Comparison of ENCODE assay signal across 8 mouse cellular contexts in genomic region chr9:75409031-75409851, GRCm38 (mm10). TPM values are rescaled to one million over a fixed set of nuclear protein-coding genes. Genes with fewer than 3 reads are reported as not detected.
DNase-seq lines count a peak whose midpoint lies in the region; ATAC-seq lines count a peak whose summit lies in the region.

No protein-coding gene starts in this region.

- peak overlapping the region; percentile 84 for H3K4me2 ChIP-seq in intestine, embryonic 15.5 days (replicated peaks)
- H3K4me2 ChIP-seq in midbrain, embryonic 11.5 days, result peak overlapping the region; percentile 66

- WGBS in embryonic facial prominence, embryonic 10.5 days, result under 1% methylated on average over 87 of the region's 90 CpGs
- under 1% methylated on average over 87 of the region's 90 CpGs for WGBS in intestine, embryonic 15.5 days
- WGBS in limb, embryonic 10.5 days, result under 1% methylated on average over 90 of the region's 90 CpGs
- under 1% methylated on average over 81 of the region's 90 CpGs for WGBS in midbrain, embryonic 11.5 days

- peak; percentile 87 for ATAC-seq in intestine, embryonic 15.5 days
- peak; percentile 93 for ATAC-seq in midbrain, embryonic 11.5 days (ENCODE audit: low FRiP score)

- 0 out of 2 replicates have a peak, but pooled peaks cover 5% of the 10 kb centered on the region for H3K36me3 ChIP-seq in embryonic facial prominence, embryonic 10.5 days (replicated peaks)
- H3K36me3 ChIP-seq in intestine, embryonic 15.5 days, result no peaks in the 10 kb centered on the region
- no peaks in the 10 kb centered on the region for H3K36me3 ChIP-seq in limb, embryonic 10.5 days
- H3K36me3 ChIP-seq in midbrain, embryonic 11.5 days (ENCODE audit: control insufficient read depth, insufficient read depth, low read length), result no peaks in the 10 kb centered on the region

- peaks cover 59% of the 10 kb centered on the region for H3K4me1 ChIP-seq in embryonic facial prominence, embryonic 10.5 days
- H3K4me1 ChIP-seq in intestine, embryonic 15.5 days (replicated peaks), result peaks cover 9% of the 10 kb centered on the region; the same call in 1 of the 2 replicates
- peaks cover 55% of the 10 kb centered on the region for H3K4me1 ChIP-seq in limb, embryonic 10.5 days
- H3K4me1 ChIP-seq in midbrain, embryonic 11.5 days (ENCODE audit: control insufficient read depth, insufficient read depth, low read length), result peaks cover 19% of the 10 kb centered on the region

- peak overlapping the region; percentile 96 for H3K4me3 ChIP-seq in embryonic facial prominence, embryonic 10.5 days
- H3K4me3 ChIP-seq in intestine, embryonic 15.5 days (replicated peaks), result peak overlapping the region; percentile 71
- H3K4me3 ChIP-seq in limb, embryonic 10.5 days, result peak overlapping the region; percentile 95
- H3K4me3 ChIP-seq in midbrain, embryonic 11.5 days (ENCODE audit: low read depth, low read length), result peak overlapping the region; percentile 93

- no peaks in the 10 kb centered on the region for H3K27me3 ChIP-seq in embryonic facial prominence, embryonic 10.5 days (replicated peaks; ENCODE audit: low read depth, poor library complexity, severe bottlenecking)
- no peaks in the 10 kb centered on the region for H3K27me3 ChIP-seq in intestine, embryonic 15.5 days (replicated peaks)
- no peaks in the 10 kb centered on the region for H3K27me3 ChIP-seq in limb, embryonic 10.5 days (ENCODE audit: low read depth, poor library complexity, severe bottlenecking)
- H3K27me3 ChIP-seq in midbrain, embryonic 11.5 days (ENCODE audit: control insufficient read depth, insufficient read depth, low read length), result no peaks in the 10 kb centered on the region

- peak; percentile 77 for DNase-seq in adrenal gland, adult 8-10 months
- peak; percentile 78 for DNase-seq in embryonic facial prominence, embryonic 10.5 days (ENCODE audit: low spot score)
- DNase-seq in gastrocnemius, postnatal 36 days, result peak; percentile 58 to 75
- peak; percentile 79 for DNase-seq in limb, embryonic 10.5 days (ENCODE audit: low spot score)
- DNase-seq in midbrain, embryonic 11.5 days (ENCODE audit: low spot score, missing footprints), result peak; percentile 97
- peak; percentile 55 for DNase-seq in right cerebral cortex, postnatal 4 days
- peak; percentile 88 for DNase-seq in yolk sac, embryonic 10.5 days (ENCODE audit: low spot score)

- peak overlapping the region; percentile 91 for H3K9ac ChIP-seq in intestine, embryonic 15.5 days
- H3K9ac ChIP-seq in midbrain, embryonic 11.5 days (ENCODE audit: low read length), result peak overlapping the region; percentile 98

- H3K27ac ChIP-seq in embryonic facial prominence, embryonic 10.5 days (replicated peaks), result peak overlapping the region; percentile 99
- H3K27ac ChIP-seq in intestine, embryonic 15.5 days, result peak overlapping the region; percentile 99
- peak overlapping the region; percentile 99 for H3K27ac ChIP-seq in limb, embryonic 10.5 days
- H3K27ac ChIP-seq in midbrain, embryonic 11.5 days (ENCODE audit: low read depth, low read length), result peak overlapping the region; percentile 100

- intact Hi-C loops in gastrocnemius, postnatal 36 days (cut with DNase I), result no loop called here

- H3K9me3 ChIP-seq in embryonic facial prominence, embryonic 10.5 days, result no peaks in the 10 kb centered on the region
- H3K9me3 ChIP-seq in intestine, embryonic 15.5 days, result no peaks in the 10 kb centered on the region
- no peaks in the 10 kb centered on the region for H3K9me3 ChIP-seq in limb, embryonic 10.5 days (replicated peaks)
- H3K9me3 ChIP-seq in midbrain, embryonic 11.5 days (ENCODE audit: control insufficient read depth, low read length), result no peaks in the 10 kb centered on the region

RNA-seq across cellular contexts. Expression of gene Mapk6, which starts 0.6 kb away (rescaled TPM):
- total RNA-seq in adrenal gland, adult 8-10 months (2022), result 10 to 100 TPM; 31.4 to 49.5 (median 36.9) TPM
- polyA plus RNA-seq in embryonic facial prominence, embryonic 10.5 days (2016; fragmentation: Nextera tagmentation; extraction: Ambion mirVana), result 149 and 151 TPM in 2 replicates
- total RNA-seq in gastrocnemius, postnatal 36 days (2021), result 10 to 100 TPM; 24.9 to 28.4 TPM
- 47.2 and 55.5 TPM in 2 replicates for polyA plus RNA-seq in intestine, embryonic 15.5 days (2015; fragmentation: Nextera tagmentation; extraction: Ambion mirVana)
- 141 and 146 TPM in 2 replicates for polyA plus RNA-seq in limb, embryonic 10.5 days (2016; fragmentation: Nextera tagmentation; extraction: Ambion mirVana)
- 193 and 199 TPM in 2 replicates for polyA plus RNA-seq in midbrain, embryonic 11.5 days (2014; fragmentation: Nextera tagmentation; extraction: Ambion mirVana)

RNA-seq across cellular contexts. Expression of gene Leo1, which starts 32.1 kb away (rescaled TPM):
- 10 to 100 TPM; 20.7 to 25.8 (median 22.3) TPM for total RNA-seq in adrenal gland, adult 8-10 months (2022)
- polyA plus RNA-seq in embryonic facial prominence, embryonic 10.5 days (2016; fragmentation: Nextera tagmentation; extraction: Ambion mirVana), result 53.9 and 57.7 TPM in 2 replicates
- 10 to 100 TPM; 15.2 to 16.7 TPM for total RNA-seq in gastrocnemius, postnatal 36 days (2021)
- polyA plus RNA-seq in intestine, embryonic 15.5 days (2015; fragmentation: Nextera tagmentation; extraction: Ambion mirVana), result 32.5 and 35.2 TPM in 2 replicates
- 49.4 and 58.3 TPM in 2 replicates for polyA plus RNA-seq in limb, embryonic 10.5 days (2016; fragmentation: Nextera tagmentation; extraction: Ambion mirVana)
- polyA plus RNA-seq in midbrain, embryonic 11.5 days (2014; fragmentation: Nextera tagmentation; extraction: Ambion mirVana), result 45.2 and 49.9 TPM in 2 replicates

Comparison
In these comparisons a context has a peak if more than half of its experiments do, and no peak if none do; other contexts are left out.
1. Peak in every context shown above with its lines: DNase-seq, ATAC-seq, H3K4me3 ChIP-seq and H3K27ac ChIP-seq.